Mouse (Mus musculus): ENCODE measurements around the gene Lcp2.

Gene Lcp2
- long read RNA-seq, experiment 1 = 0 reads
- long read RNA-seq, experiment 2 = 0 reads

GRCm38 (mm10) chr11:34046767-34047541 is at the start of gene Lcp2:
Gene Lcp2 (plus strand): TSS chr11:34046920.
- intact Hi-C loops (cut with DNase I) = no loop called here

GRCm38 (mm10) chr11:33998244-33998643 is 48.5 kb upstream of the Lcp2 start:
- intact Hi-C loops (cut with DNase I) = no loop called here

- intact Hi-C loops (cut with DNase I) = loop anchor here (5.0 kb wide), 1 partner anchor 212 kb away; no protein-coding TSS in a partner anchor
Measured at GRCm38 (mm10) chr11:34000416-34000815, 46.3 kb upstream of the Lcp2 start.

GRCm38 (mm10) chr11:34001938-34002592 is 44.7 kb upstream of the Lcp2 start:
- intact Hi-C loops (cut with DNase I) = loop anchor here (2.0 to 5.0 kb wide), 2 partner anchors 71 to 210 kb away; no protein-coding TSS in a partner anchor

- intact Hi-C loops (cut with DNase I) = loop anchor here (2.0 to 5.0 kb wide), 2 partner anchors 70 to 210 kb away; no protein-coding TSS in a partner anchor
Measured at GRCm38 (mm10) chr11:34002593-34002965, 44.1 kb upstream of the Lcp2 start.

- intact Hi-C loops (cut with DNase I) = no loop called here
Measured at GRCm38 (mm10) chr11:34007616-34008015, 39.1 kb upstream of the Lcp2 start.

- intact Hi-C loops (cut with DNase I) = no loop called here
Measured at GRCm38 (mm10) chr11:34008214-34008613, 38.5 kb upstream of the Lcp2 start.

- intact Hi-C loops (cut with DNase I) = no loop called here
Measured at GRCm38 (mm10) chr11:34008702-34009101, 38.0 kb upstream of the Lcp2 start.

GRCm38 (mm10) chr11:34009316-34010087 is 37.2 kb upstream of the Lcp2 start:
- intact Hi-C loops (cut with DNase I) = no loop called here

GRCm38 (mm10) chr11:34010133-34010858 is 36.4 kb upstream of the Lcp2 start:
- intact Hi-C loops (cut with DNase I) = no loop called here

GRCm38 (mm10) chr11:34010859-34011172 is 35.9 kb upstream of the Lcp2 start:
- intact Hi-C loops (cut with DNase I) = no loop called here

- intact Hi-C loops (cut with DNase I) = no loop called here
Measured at GRCm38 (mm10) chr11:34012007-34012652, 34.6 kb upstream of the Lcp2 start.

GRCm38 (mm10) chr11:34025091-34025490 is 21.6 kb upstream of the Lcp2 start:
- intact Hi-C loops (cut with DNase I) = no loop called here

- intact Hi-C loops (cut with DNase I) = no loop called here
Measured at GRCm38 (mm10) chr11:34029658-34030057, 17.1 kb upstream of the Lcp2 start.

- intact Hi-C loops (cut with DNase I) = no loop called here
Measured at GRCm38 (mm10) chr11:34031015-34031805, 15.5 kb upstream of the Lcp2 start.

- intact Hi-C loops (cut with DNase I) = no loop called here
Measured at GRCm38 (mm10) chr11:34034008-34034505, 12.7 kb upstream of the Lcp2 start.

- intact Hi-C loops (cut with DNase I) = no loop called here
Measured at GRCm38 (mm10) chr11:34034794-34035193, 11.9 kb upstream of the Lcp2 start.

GRCm38 (mm10) chr11:34035909-34036658 is 10.6 kb upstream of the Lcp2 start:
- intact Hi-C loops (cut with DNase I) = no loop called here

- intact Hi-C loops (cut with DNase I) = no loop called here
Measured at GRCm38 (mm10) chr11:34040061-34040460, 6.7 kb upstream of the Lcp2 start.
